Mouse (Mus musculus) small intestine, adult 2 months (tissue): Measurements from ENCODE around the gene Msh3.

ENCODE experiments used
- CTCF ChIP-seq: fragments of 200-500 bp; IDR thresholded peaks from 2 replicates; pipeline ENCODE4 v1.5.1; 2012; ENCODE audit warnings: low read depth, mild to moderate bottlenecking, control low read depth, inconsistent platforms, low read length, moderate library complexity, mixed read lengths; ENCODE audit not compliant: insufficient replicate concordance, insufficient read length; ENCODE audit errors: extremely low read depth
- POLR2A ChIP-seq: fragments of 200-500 bp; IDR thresholded peaks from 2 replicates; pipeline ENCODE4 v1.6.1; 2012; ENCODE audit warnings: low read depth, mild to moderate bottlenecking, control low read depth, inconsistent platforms, low read length, moderate library complexity

DNA sequence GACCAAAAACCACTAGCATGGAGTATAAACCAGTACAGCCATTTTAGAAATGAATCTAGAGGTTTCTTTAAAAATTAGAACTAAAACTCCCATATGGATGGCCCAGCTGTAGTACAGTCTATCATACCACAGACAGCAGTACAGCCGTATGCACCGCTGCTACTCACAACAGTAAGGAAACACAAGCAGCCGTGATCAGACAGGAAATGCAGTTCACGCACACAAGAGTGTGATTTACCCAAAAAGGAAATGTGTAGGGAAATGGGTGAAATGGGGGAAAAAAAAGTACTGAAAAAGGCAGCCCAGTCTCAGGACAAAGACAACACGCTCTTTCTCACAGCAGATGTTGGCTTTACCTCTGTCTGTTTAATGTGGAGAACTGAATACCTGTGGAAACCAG lies 60.9 kb downstream of the Msh3 start:
- no peak for TF ChIP-seq CTCF
- no peak for TF ChIP-seq POLR2A
